Comparison of ENCODE assay signal across 16 mouse cellular contexts in genomic region chr12:36065911-36066310, GRCm38 (mm10).
"Had no signal": no experiment of that assay in that cellular context is flagged by ENCODE, and none has a peak within 500 bp of the region (broad histone marks: within the 10 kb centered on the region; RNA-seq: fewer than 3 reads in every experiment).

No protein-coding gene starts in this region.

- H3K27ac ChIP-seq: kidney, postnatal 0 days; left cerebral cortex, adult 2 months; liver, embryonic 13.5 days; neural tube, embryonic 12.5 days; neural tube, embryonic 15.5 days had no signal

- DNase-seq: kidney, adult 18-20 months; kidney, postnatal 25 days; liver, embryonic 13.5 days; lung, adult 2 months; lung, postnatal 14 days; lung, postnatal 4 days; midbrain, embryonic 14.5 days; right cerebral cortex, adult 18-20 months; thymus, adult 18-20 months; thymus, postnatal 4 days had no signal

- H3K36me3 ChIP-seq: liver, embryonic 13.5 days; neural tube, embryonic 12.5 days; neural tube, embryonic 15.5 days had no signal

- ATAC-seq: intestine, embryonic 16.5 days had no signal

- H3K4me2 ChIP-seq: liver, embryonic 13.5 days; midbrain, embryonic 11.5 days; neural tube, embryonic 12.5 days; neural tube, embryonic 15.5 days had no signal

- H3K9ac ChIP-seq: liver, embryonic 13.5 days; neural tube, embryonic 12.5 days; neural tube, embryonic 15.5 days had no signal

- H3K9me3 ChIP-seq: liver, embryonic 13.5 days; neural tube, embryonic 12.5 days; neural tube, embryonic 15.5 days had no signal

- H3K27me3 ChIP-seq: liver, embryonic 13.5 days; neural tube, embryonic 12.5 days; neural tube, embryonic 15.5 days had no signal

- H3K4me3 ChIP-seq: left cerebral cortex, adult 2 months; liver, embryonic 13.5 days; neural tube, embryonic 12.5 days; neural tube, embryonic 15.5 days had no signal

- H3K4me1 ChIP-seq: liver, embryonic 13.5 days; neural tube, embryonic 12.5 days; neural tube, embryonic 15.5 days had no signal
